Mouse (Mus musculus): ENCODE results near the gene Eno2. TPM values are rescaled to one million over a fixed set of nuclear protein-coding genes. Genes with fewer than 3 reads are reported as not detected.

Gene Eno2
- polyA plus RNA-seq, 1 experiment from 2014 or later = 2.6 TPM

GRCm38 (mm10) chr6:124741842-124742241 is 27.6 kb downstream of the Eno2 start:
- Histone ChIP-seq H3K27me3 (replicated peaks; ENCODE audit: control insufficient read depth, insufficient read depth, low read length) (no peaks in the 10 kb centered on the region), H3K4me1 (replicated peaks; ENCODE audit: control insufficient read depth, insufficient read depth, low read length) (peaks cover 40% of the 10 kb centered on the region), H3K4me2 (peak overlapping the region; percentile 69), H3K27ac (ENCODE audit: low read depth, low read length) (peak overlapping the region; percentile 97), H3K9me3 (ENCODE audit: control insufficient read depth, low read length) (no peaks in the 10 kb centered on the region), H3K9ac (ENCODE audit: low read depth, low read length) (peak overlapping the region; percentile 69), H3K36me3 (ENCODE audit: control insufficient read depth, insufficient read depth, low read length) (no peaks in the 10 kb centered on the region), H3K4me3 (ENCODE audit: low read depth, low read length) (peak overlapping the region; percentile 46)
- ATAC-seq (replicated peaks; ENCODE audit: low FRiP score) = no peak
- DNase-seq (ENCODE audit: low spot score) = no peak
- 73% methylated on average over 3 of the region's 3 CpGs for WGBS

- no peaks in the 10 kb centered on the region for H3K36me3 ChIP-seq (ENCODE audit: control insufficient read depth, insufficient read depth, low read length)
- H3K27me3 ChIP-seq (replicated peaks; ENCODE audit: control insufficient read depth, insufficient read depth, low read length) = no peaks in the 10 kb centered on the region
- no peaks in the 10 kb centered on the region for H3K9me3 ChIP-seq (ENCODE audit: control insufficient read depth, low read length)
- peak within 1 kb of the TSS; percentile 69 for H3K4me2 ChIP-seq
- H3K9ac ChIP-seq (ENCODE audit: low read depth, low read length) = peak within 1 kb of the TSS; percentile 69
- H3K4me3 ChIP-seq (ENCODE audit: low read depth, low read length) = peak within 1 kb of the TSS; percentile 46
- peak; percentile 83 for ATAC-seq (replicated peaks; ENCODE audit: low FRiP score)
- H3K27ac ChIP-seq (ENCODE audit: low read depth, low read length) = peak within 1 kb of the TSS; percentile 97
- peaks cover 34% of the 10 kb centered on the region for H3K4me1 ChIP-seq (replicated peaks; ENCODE audit: control insufficient read depth, insufficient read depth, low read length)
- WGBS = under 1% methylated on average over 41 of the region's 41 CpGs
- DNase-seq (ENCODE audit: low spot score) = no peak
Observed at GRCm38 (mm10) chr6:124740888-124741761, 28.3 kb downstream of the Eno2 start, which contains the start of gene Grcc10. Gene Grcc10 (minus strand): TSS chr6:124741374.

GRCm38 (mm10) chr6:124740211-124740887 is 29.1 kb downstream of the Eno2 start:
- DNase-seq (ENCODE audit: low spot score) (peak; percentile 91), ATAC-seq (replicated peaks; ENCODE audit: low FRiP score) (peak; percentile 29)
- Histone ChIP-seq H3K4me1 (replicated peaks; ENCODE audit: control insufficient read depth, insufficient read depth, low read length) (peaks cover 34% of the 10 kb centered on the region), H3K36me3 (ENCODE audit: control insufficient read depth, insufficient read depth, low read length) (no peaks in the 10 kb centered on the region), H3K9me3 (ENCODE audit: control insufficient read depth, low read length) (no peaks in the 10 kb centered on the region), H3K9ac (ENCODE audit: low read depth, low read length) (peak overlapping the region; percentile 69), H3K4me2 (peak overlapping the region; percentile 69), H3K27ac (ENCODE audit: low read depth, low read length) (peak overlapping the region; percentile 97), H3K27me3 (replicated peaks; ENCODE audit: control insufficient read depth, insufficient read depth, low read length) (no peaks in the 10 kb centered on the region), H3K4me3 (ENCODE audit: low read depth, low read length) (peak overlapping the region; percentile 46)
- WGBS = under 1% methylated on average over 29 of the region's 29 CpGs

- Histone ChIP-seq H3K36me3 (ENCODE audit: control insufficient read depth, insufficient read depth, low read length) (no peaks in the 10 kb centered on the region), H3K4me1 (replicated peaks; ENCODE audit: control insufficient read depth, insufficient read depth, low read length) (peaks cover 29% of the 10 kb centered on the region), H3K9ac (ENCODE audit: low read depth, low read length) (peak overlapping the region; percentile 69), H3K27me3 (replicated peaks; ENCODE audit: control insufficient read depth, insufficient read depth, low read length) (no peaks in the 10 kb centered on the region), H3K4me2 (peak overlapping the region; percentile 69), H3K4me3 (ENCODE audit: low read depth, low read length) (peak overlapping the region; percentile 20; the same call in 1 of the 2 replicates), H3K9me3 (ENCODE audit: control insufficient read depth, low read length) (no peaks in the 10 kb centered on the region), H3K27ac (ENCODE audit: low read depth, low read length) (peak overlapping the region; percentile 97)
- 79% methylated on average over 10 of the region's 10 CpGs for WGBS
- no peak for ATAC-seq (replicated peaks; ENCODE audit: low FRiP score)
- DNase-seq (ENCODE audit: low spot score) = no peak
Observed at GRCm38 (mm10) chr6:124739231-124739796, 30.2 kb downstream of the Eno2 start.

- Histone ChIP-seq H3K9ac (ENCODE audit: low read depth, low read length) (peak within 1 kb of the TSS; percentile 46), H3K27me3 (replicated peaks; ENCODE audit: control insufficient read depth, insufficient read depth, low read length) (no peaks in the 10 kb centered on the region), H3K27ac (ENCODE audit: low read depth, low read length) (peak within 1 kb of the TSS; percentile 97), H3K4me1 (replicated peaks; ENCODE audit: control insufficient read depth, insufficient read depth, low read length) (peaks cover 29% of the 10 kb centered on the region), H3K9me3 (ENCODE audit: control insufficient read depth, low read length) (no peaks in the 10 kb centered on the region), H3K4me3 (ENCODE audit: low read depth, low read length) (peak within 1 kb of the TSS; percentile 30), H3K4me2 (peak within 1 kb of the TSS; percentile 53), H3K36me3 (ENCODE audit: control insufficient read depth, insufficient read depth, low read length) (no peaks in the 10 kb centered on the region)
- no peak for DNase-seq (ENCODE audit: low spot score)
- no peak for ATAC-seq (replicated peaks; ENCODE audit: low FRiP score)
- WGBS = 28% methylated on average over 15 of the region's 15 CpGs
Observed at GRCm38 (mm10) chr6:124738511-124739023, 30.9 kb downstream of the Eno2 start, which contains the start of gene Ptpn6. Gene Ptpn6 (minus strand): TSS chr6:124738714.

GRCm38 (mm10) chr6:124737040-124737439 is 32.4 kb downstream of the Eno2 start:
- H3K36me3 ChIP-seq (ENCODE audit: control insufficient read depth, insufficient read depth, low read length) = no peaks in the 10 kb centered on the region
- no peak overlapping the region for H3K4me3 ChIP-seq (ENCODE audit: low read depth, low read length)
- H3K9ac ChIP-seq (ENCODE audit: low read depth, low read length) = no peak overlapping the region
- H3K9me3 ChIP-seq (ENCODE audit: control insufficient read depth, low read length) = no peaks in the 10 kb centered on the region
- WGBS = 89% methylated on average over 11 of the region's 11 CpGs
- no peaks in the 10 kb centered on the region for H3K27me3 ChIP-seq (replicated peaks; ENCODE audit: control insufficient read depth, insufficient read depth, low read length)
- peaks cover 43% of the 10 kb centered on the region for H3K4me1 ChIP-seq (replicated peaks; ENCODE audit: control insufficient read depth, insufficient read depth, low read length)
- DNase-seq (ENCODE audit: low spot score) (no peak), ATAC-seq (replicated peaks; ENCODE audit: low FRiP score) (no peak)
- H3K27ac ChIP-seq (ENCODE audit: low read depth, low read length) = no peak overlapping the region
- no peak overlapping the region for H3K4me2 ChIP-seq

GRCm38 (mm10) chr6:124734417-124734816 is 35.1 kb downstream of the Eno2 start:
- peaks cover 37% of the 10 kb centered on the region for H3K4me1 ChIP-seq (replicated peaks; ENCODE audit: control insufficient read depth, insufficient read depth, low read length)
- no peak overlapping the region for H3K4me2 ChIP-seq
- DNase-seq (ENCODE audit: low spot score) (no peak), ATAC-seq (replicated peaks; ENCODE audit: low FRiP score) (no peak)
- H3K9ac ChIP-seq (ENCODE audit: low read depth, low read length) = no peak overlapping the region
- H3K27ac ChIP-seq (ENCODE audit: low read depth, low read length) = peak overlapping the region; percentile 11; the same call in 1 of the 2 replicates
- WGBS = 77% methylated on average over 3 of the region's 3 CpGs
- no peaks in the 10 kb centered on the region for H3K9me3 ChIP-seq (ENCODE audit: control insufficient read depth, low read length)
- no peaks in the 10 kb centered on the region for H3K36me3 ChIP-seq (ENCODE audit: control insufficient read depth, insufficient read depth, low read length)
- no peak overlapping the region for H3K4me3 ChIP-seq (ENCODE audit: low read depth, low read length)
- H3K27me3 ChIP-seq (replicated peaks; ENCODE audit: control insufficient read depth, insufficient read depth, low read length) = no peaks in the 10 kb centered on the region
